Mouse (Mus musculus) G1E (cell line): Measurements from ENCODE around the gene Klhl29. TPM values are rescaled to one million over a fixed set of nuclear protein-coding genes. Genes with fewer than 3 reads are reported as not detected.

Experiments
- ATAC-seq: 2 replicates; pipeline ENCODE4 v1.8.0; 2016; ENCODE audit warnings: mild to moderate bottlenecking; ENCODE audit not compliant: insufficient number of reproducible peaks, poor library complexity, low FRiP score, severe bottlenecking; ENCODE audit errors: extremely low read depth
- DNase-seq: peaks from one replicate; pipeline ENCODE4 v3.0.0; 2012; ENCODE audit warnings: low spot score
- H3K27me3 ChIP-seq: 2 replicates; pipeline ENCODE4 v1.6.1; 2012; ENCODE audit warnings: mild to moderate bottlenecking, low read length, inconsistent platforms; ENCODE audit not compliant: insufficient read depth
- H3K36me3 ChIP-seq: replicated peaks from 2 replicates; pipeline ENCODE3; 2012; ENCODE audit warnings: mild to moderate bottlenecking, inconsistent platforms
- H3K4me1 ChIP-seq: 2 replicates; pipeline ENCODE4 v1.6.1; 2012; ENCODE audit warnings: low read depth, low read length, inconsistent platforms, mixed read lengths; ENCODE audit not compliant: insufficient read depth
- H3K4me3 ChIP-seq: 2 replicates; pipeline ENCODE4 v1.5.1; 2012; ENCODE audit warnings: low read depth, mild to moderate bottlenecking, inconsistent platforms, low read length, moderate library complexity, mixed read lengths
- H3K9me3 ChIP-seq: replicated peaks from 2 replicates; pipeline ENCODE4 v1.6.1; 2012; ENCODE audit warnings: inconsistent platforms
- CTCF ChIP-seq: IDR thresholded peaks from 2 replicates; pipeline ENCODE4 v1.5.1; 2012; ENCODE audit warnings: low read depth, low read length, inconsistent platforms, mixed read lengths
- GATA1 ChIP-seq: IDR thresholded peaks from 2 replicates; pipeline ENCODE4 v1.6.1; 2012; ENCODE audit warnings: borderline replicate concordance, low read length, inconsistent platforms, mixed read lengths
- GATA2 ChIP-seq: IDR thresholded peaks from 2 replicates; pipeline ENCODE4 v1.6.1; 2012; ENCODE audit warnings: low read depth, low read length, inconsistent platforms, borderline replicate concordance
- POLR2AphosphoS5 ChIP-seq: IDR thresholded peaks from 2 replicates; pipeline ENCODE4 v1.6.1; 2012; ENCODE audit warnings: low read depth, low read length, inconsistent platforms; ENCODE audit not compliant: insufficient replicate concordance
- TAL1 ChIP-seq: conservative IDR thresholded peaks from 2 replicates; pipeline ENCODE4 v1.6.1; 2012; ENCODE audit warnings: low read depth, low read length, inconsistent platforms, mixed read lengths
- polyA plus RNA-seq: library from polyadenylated mRNA; stranded (reverse); fragments of >175 nt; gene quantifications from 2 replicates; pipeline ENCODE4 v1.2.3, GENCODE M21; 2012
- total RNA-seq, 2 experiments: library from RNA; stranded (forward) in 1 of 2; stranded (reverse) in 1 of 2; fragments of 200-1000 nt in 1 of 2; fragments of >200 nt in 1 of 2; fragmentation: Nextera tagmentation in 1 of 2; gene quantifications; 2 replicates each; pipeline ENCODE4 v1.2.3; 2014 to 2017

Klhl29 gene
- total and polyA plus RNA-seq, 3 experiments: 0.05 TPM; not detected in 2

- ATAC-seq: no peak
- H3K4me3 ChIP-seq: no peak overlapping the region
- H3K36me3 ChIP-seq: no peaks in the 10 kb centered on the region
- no peak for DNase-seq
- H3K27me3 ChIP-seq: no peaks in the 10 kb centered on the region
- TF ChIP-seq TAL1: no peak
- TF ChIP-seq GATA2: no peak
- no peak for TF ChIP-seq CTCF
- TF ChIP-seq GATA1: no peak
- TF ChIP-seq POLR2AphosphoS5: no peak
- H3K9me3 ChIP-seq: peaks cover 67% of the 10 kb centered on the region
- no peaks in the 10 kb centered on the region for H3K4me1 ChIP-seq
These were observed 183.7 kb downstream of the Klhl29 start for GRCm38 (mm10) chr12:5191628-5192379.

DNA sequence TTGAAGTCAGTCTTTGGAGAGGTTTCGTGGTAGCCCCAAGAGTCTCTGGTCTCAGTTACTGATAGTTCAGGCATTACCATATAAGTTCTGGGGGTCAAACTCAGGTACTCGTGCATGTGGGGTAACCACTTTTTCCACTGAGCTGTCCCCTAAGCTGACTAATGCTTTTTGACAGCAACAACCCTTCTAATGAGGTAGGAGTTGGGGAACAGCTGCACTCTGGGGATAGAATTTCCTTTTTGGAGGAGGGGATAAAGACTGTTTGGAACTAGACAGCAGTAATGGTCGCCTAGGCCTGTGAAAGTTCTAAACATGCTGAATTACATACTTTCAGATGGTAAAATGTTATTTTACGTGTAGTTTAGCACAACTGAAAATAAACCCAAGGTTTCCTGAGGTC is 184.3 kb downstream of the Klhl29 start:
- H3K4me1 ChIP-seq: no peaks in the 10 kb centered on the region
- no peak for DNase-seq
- no peak for ATAC-seq
- no peaks in the 10 kb centered on the region for H3K27me3 ChIP-seq
- H3K9me3 ChIP-seq: peaks cover 65% of the 10 kb centered on the region
- no peaks in the 10 kb centered on the region for H3K36me3 ChIP-seq
- no peak for TF ChIP-seq GATA2
- TF ChIP-seq POLR2AphosphoS5: no peak
- no peak for TF ChIP-seq CTCF
- TF ChIP-seq TAL1: no peak
- no peak for TF ChIP-seq GATA1
- no peak overlapping the region for H3K4me3 ChIP-seq

GRCm38 (mm10) chr12:5189446-5190150 is 185.9 kb downstream of the Klhl29 start:
- no peak for ATAC-seq
- H3K27me3 ChIP-seq: no peaks in the 10 kb centered on the region
- DNase-seq: no peak
- TF ChIP-seq GATA1 (no peak), CTCF (no peak), POLR2AphosphoS5 (no peak), TAL1 (no peak), GATA2 (no peak)
- H3K9me3 ChIP-seq: peaks cover 59% of the 10 kb centered on the region
- H3K4me1 ChIP-seq: no peaks in the 10 kb centered on the region
- H3K36me3 ChIP-seq: no peaks in the 10 kb centered on the region
- no peak overlapping the region for H3K4me3 ChIP-seq

DNA sequence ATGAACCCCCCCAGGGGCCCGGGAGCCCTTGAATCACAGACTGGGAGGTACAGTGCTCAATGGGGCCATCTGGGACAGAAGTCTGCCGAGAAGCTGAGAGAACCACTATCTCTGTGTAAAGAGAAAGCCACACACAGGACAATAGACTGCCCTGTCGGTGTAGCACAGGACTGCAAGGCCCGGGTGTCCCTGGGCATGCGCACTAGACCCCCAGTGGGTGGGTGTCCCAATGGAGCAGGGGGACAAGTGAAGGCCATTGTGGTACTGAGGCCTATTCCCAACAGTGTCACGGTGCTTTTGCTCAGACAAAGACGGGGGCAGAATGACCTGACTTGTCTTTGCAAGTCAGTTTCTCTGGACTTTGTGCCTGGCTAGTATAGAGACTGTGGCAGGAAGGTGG is 186.6 kb downstream of the Klhl29 start:
- no peak for DNase-seq
- Histone ChIP-seq H3K36me3 (no peaks in the 10 kb centered on the region), H3K4me3 (no peak overlapping the region), H3K27me3 (no peaks in the 10 kb centered on the region), H3K9me3 (peaks cover 56% of the 10 kb centered on the region), H3K4me1 (no peaks in the 10 kb centered on the region)
- no peak for ATAC-seq
- no peak for TF ChIP-seq CTCF
- TF ChIP-seq GATA1: no peak
- TF ChIP-seq TAL1: no peak
- no peak for TF ChIP-seq GATA2
- no peak for TF ChIP-seq POLR2AphosphoS5

GRCm38 (mm10) chr12:5187773-5188333 is 187.6 kb downstream of the Klhl29 start:
- Histone ChIP-seq H3K9me3 (peaks cover 51% of the 10 kb centered on the region), H3K4me1 (no peaks in the 10 kb centered on the region), H3K36me3 (no peaks in the 10 kb centered on the region), H3K4me3 (no peak overlapping the region), H3K27me3 (no peaks in the 10 kb centered on the region)
- ATAC-seq (no peak), DNase-seq (no peak)
- TF ChIP-seq GATA1 (no peak), POLR2AphosphoS5 (no peak), GATA2 (no peak), CTCF (no peak), TAL1 (no peak)

GRCm38 (mm10) chr12:5186645-5187044 is 188.8 kb downstream of the Klhl29 start:
- no peak for ATAC-seq
- peaks cover 50% of the 10 kb centered on the region for H3K9me3 ChIP-seq
- TF ChIP-seq GATA2 (no peak), POLR2AphosphoS5 (no peak), GATA1 (no peak), TAL1 (no peak), CTCF (no peak)

More at GRCm38 (mm10) chr12:5186645-5187044, 188.8 kb downstream of the Klhl29 start:
- no peak for DNase-seq
- no peaks in the 10 kb centered on the region for H3K27me3 ChIP-seq
- H3K4me1 ChIP-seq: no peaks in the 10 kb centered on the region
- H3K4me3 ChIP-seq: no peak overlapping the region
- H3K36me3 ChIP-seq: no peaks in the 10 kb centered on the region
